Mouse (Mus musculus): ENCODE results near the gene Zfp382.
"Not testable (repeated sequence)": the region's sequence is repeated elsewhere in the genome, so short reads cannot be mapped to it uniquely, and the experiment has no call there.

The Zfp382 gene

GRCm38 (mm10) chr7:30143555-30144209, 21.9 kb downstream of the Zfp382 start:
- in situ Hi-C loops (cut with MboI; ENCODE audit: low sequenced_read_pairs) = no loop called here

- in situ Hi-C loops (cut with MboI; ENCODE audit: low sequenced_read_pairs) = no loop called here
Measured at GRCm38 (mm10) chr7:30147011-30147410, 25.3 kb downstream of the Zfp382 start.

GRCm38 (mm10) chr7:30154040-30154439, 32.3 kb downstream of the Zfp382 start:
- in situ Hi-C loops (cut with MboI; ENCODE audit: low sequenced_read_pairs) = no loop called here

GRCm38 (mm10) chr7:30155507-30155906, 33.8 kb downstream of the Zfp382 start:
- in situ Hi-C loops (cut with MboI; ENCODE audit: low sequenced_read_pairs) = no loop called here

GRCm38 (mm10) chr7:30163113-30163512, 41.4 kb downstream of the Zfp382 start:
- in situ Hi-C loops (cut with MboI; ENCODE audit: low sequenced_read_pairs) = no loop called here

- in situ Hi-C loops (cut with MboI; ENCODE audit: low sequenced_read_pairs) = no loop called here
Measured at GRCm38 (mm10) chr7:30164745-30165144, 43.0 kb downstream of the Zfp382 start.

- in situ Hi-C loops (cut with MboI; ENCODE audit: low sequenced_read_pairs) = no loop called here
Measured at GRCm38 (mm10) chr7:30168914-30169582, 47.3 kb downstream of the Zfp382 start.

- in situ Hi-C loops (cut with MboI; ENCODE audit: low sequenced_read_pairs) = no loop called here
Measured at GRCm38 (mm10) chr7:30169583-30170282, 48.0 kb downstream of the Zfp382 start, which contains the start of gene Zfp146. Gene Zfp146, minus strand, starts transcription at chr7:30169750.

- in situ Hi-C loops (cut with MboI; ENCODE audit: low sequenced_read_pairs) = no loop called here
Measured at GRCm38 (mm10) chr7:30170283-30170951, 48.7 kb downstream of the Zfp382 start.

GRCm38 (mm10) chr7:30176474-30176873, 54.7 kb downstream of the Zfp382 start:
- in situ Hi-C loops (cut with MboI; ENCODE audit: low sequenced_read_pairs) = no loop called here

- in situ Hi-C loops (cut with MboI; ENCODE audit: low sequenced_read_pairs) = no loop called here
Measured at GRCm38 (mm10) chr7:30178256-30178655, 56.5 kb downstream of the Zfp382 start.

GRCm38 (mm10) chr7:30181308-30181707, 59.6 kb downstream of the Zfp382 start:
- in situ Hi-C loops (cut with MboI; ENCODE audit: low sequenced_read_pairs) = no loop called here

GRCm38 (mm10) chr7:30181929-30182328, 60.2 kb downstream of the Zfp382 start:
- in situ Hi-C loops (cut with MboI; ENCODE audit: low sequenced_read_pairs) = not testable (repeated sequence)

GRCm38 (mm10) chr7:30183189-30183588, 61.4 kb downstream of the Zfp382 start:
- in situ Hi-C loops (cut with MboI; ENCODE audit: low sequenced_read_pairs) = not testable (repeated sequence)

GRCm38 (mm10) chr7:30183879-30184289, 62.1 kb downstream of the Zfp382 start, which contains the start of gene Cox7a1:
Gene Cox7a1, plus strand, starts transcription at chr7:30184144.
- in situ Hi-C loops (cut with MboI; ENCODE audit: low sequenced_read_pairs) = no loop called here

Data from CH12F3 (cell line).